Mouse (Mus musculus) kidney, adult 11 months (tissue): Measurements from ENCODE around the gene Mybph.

Experiments
- DNase-seq: peaks from one replicate; pipeline ENCODE4 v3.0.0; 2022

Gene Mybph

DNA sequence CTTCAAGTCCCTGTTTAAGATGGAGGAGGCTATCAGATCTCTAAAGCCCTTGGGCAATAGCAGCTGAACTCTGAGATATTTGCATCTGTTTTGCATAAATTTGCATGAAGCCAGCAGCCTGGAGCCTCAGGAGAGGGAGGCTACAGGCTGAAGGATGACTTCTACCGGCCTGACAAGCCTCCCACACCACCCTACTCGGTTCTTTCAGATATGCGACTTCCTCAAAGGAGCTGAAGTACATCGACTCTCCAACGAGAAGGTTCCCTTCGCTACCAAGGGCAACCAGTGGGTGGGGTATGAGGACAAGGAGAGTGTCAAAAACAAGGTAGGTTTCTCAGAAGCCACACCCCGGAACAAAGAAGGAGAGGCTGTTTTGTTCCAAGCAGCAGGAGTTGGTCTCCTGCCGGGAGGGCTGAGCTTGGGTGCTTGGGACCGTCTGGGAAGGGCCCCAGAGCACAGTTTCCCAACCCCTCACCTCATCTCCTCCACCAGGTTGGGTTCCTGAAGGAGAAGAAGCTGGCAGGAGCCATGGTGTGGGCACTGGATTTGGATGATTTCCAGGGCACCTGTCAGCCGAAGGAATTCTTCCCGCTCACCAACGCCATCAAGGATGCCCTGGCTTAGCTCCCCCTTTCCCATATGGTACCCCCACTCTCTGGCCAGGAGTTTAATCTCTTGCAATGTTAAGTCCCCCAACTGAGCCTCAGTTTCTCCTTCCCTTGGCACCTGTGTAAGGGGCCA, 4.1 kb upstream of the Mybph start:
- no peak for DNase-seq

DNA sequence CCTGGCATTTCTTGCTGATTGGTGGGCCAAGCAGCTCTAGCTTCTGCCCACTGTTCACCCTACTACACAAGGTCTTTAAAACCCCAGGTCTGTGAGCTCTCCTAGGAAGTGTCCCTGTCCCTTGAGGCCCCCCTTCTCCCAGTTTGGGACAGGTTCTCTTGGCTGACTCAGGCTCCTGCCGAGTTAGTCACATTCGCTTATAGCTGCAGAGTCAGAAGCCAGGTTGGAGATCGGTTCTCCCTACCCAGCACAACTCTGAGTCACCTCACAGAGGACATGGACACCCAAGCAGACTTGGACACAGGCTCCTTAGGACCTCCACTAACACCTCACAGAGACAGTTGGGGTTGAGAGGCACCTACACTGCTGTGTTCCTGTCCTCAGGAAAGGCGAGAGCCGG, 2.1 kb upstream of the Mybph start:
- DNase-seq: no peak

GRCm38 (mm10) chr1:134192024-134192423, 1.2 kb upstream of the Mybph start:
- DNase-seq: no peak

DNA sequence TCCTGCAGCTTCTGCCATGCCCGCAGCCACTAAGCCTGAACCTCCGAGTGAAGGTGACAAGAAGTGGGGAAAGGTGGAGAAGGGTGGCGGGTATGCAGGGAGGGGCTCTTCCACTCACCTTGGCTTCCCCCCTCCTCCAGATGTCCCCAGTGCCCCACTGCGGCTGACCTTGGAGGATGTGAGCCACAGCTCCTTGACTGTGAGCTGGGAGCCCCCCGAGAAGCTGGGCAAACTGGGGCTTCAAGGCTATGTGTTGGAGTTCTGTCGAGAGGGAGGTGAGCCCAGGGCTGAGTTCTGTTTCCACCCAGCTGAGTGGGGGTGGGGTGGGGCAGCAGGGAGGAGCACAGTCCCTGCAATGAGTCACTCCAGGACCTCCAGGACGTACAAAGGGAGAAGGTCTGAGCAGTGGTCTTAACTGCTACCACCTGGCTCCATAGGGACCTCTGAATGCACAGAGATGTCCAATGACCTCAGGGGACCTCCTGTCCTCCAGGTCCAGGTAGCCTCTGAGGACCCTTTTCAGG, 488 bp downstream of the Mybph start:
- no peak for DNase-seq

DNA sequence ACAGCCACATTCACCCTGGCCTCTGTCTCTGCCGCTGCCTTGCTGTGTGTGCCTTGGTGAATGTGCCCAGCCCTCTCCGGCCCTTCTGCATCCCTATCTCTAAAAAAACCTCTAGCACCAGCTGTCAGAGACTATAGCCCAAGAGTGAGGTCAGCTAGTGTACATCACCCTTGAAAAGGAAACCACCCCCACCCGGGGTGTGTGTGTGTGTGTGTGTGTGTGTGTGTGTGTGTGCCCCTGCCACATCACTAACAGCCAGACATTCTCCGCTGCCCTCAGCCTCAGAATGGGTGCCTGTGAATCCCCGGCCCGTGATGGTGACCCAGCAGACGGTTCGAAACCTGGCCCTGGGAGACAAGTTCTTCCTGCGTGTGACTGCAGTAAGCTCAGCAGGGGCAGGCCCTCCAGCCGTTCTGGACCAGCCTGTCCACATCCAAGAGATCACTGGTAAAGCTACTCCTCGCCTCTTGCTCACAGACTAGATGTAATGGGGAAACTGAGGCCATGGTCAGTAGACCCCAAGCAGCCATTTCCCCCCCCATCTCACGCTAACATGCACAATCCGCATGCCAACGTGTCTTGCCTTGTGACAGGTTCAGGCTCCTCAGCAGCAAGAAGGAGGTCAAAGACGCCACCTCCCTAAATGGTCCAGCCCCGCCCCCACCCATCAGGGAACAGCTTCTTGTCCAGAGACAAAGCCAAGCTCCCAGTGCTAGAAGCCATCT, 1.2 kb downstream of the Mybph start:
- DNase-seq: no peak

DNA sequence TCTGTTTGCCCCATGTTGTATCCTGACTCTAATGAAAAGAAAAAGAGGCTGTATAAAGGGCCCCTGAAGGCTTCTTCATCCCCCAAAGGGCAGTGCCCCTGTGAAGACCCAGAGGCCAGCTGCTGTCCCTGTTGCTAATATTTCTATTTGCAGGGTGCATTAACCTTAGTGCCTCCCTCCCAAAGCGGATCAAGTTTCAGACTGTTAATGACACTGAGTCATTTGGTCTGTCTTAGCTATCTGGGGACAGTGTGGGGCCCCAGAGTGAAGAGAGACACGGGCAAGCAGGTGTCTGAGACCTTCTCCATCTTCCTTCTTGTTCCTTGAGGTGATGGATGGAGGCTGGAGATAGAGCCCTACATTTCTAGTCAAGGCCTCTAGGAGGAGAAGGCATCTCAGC, 1.9 kb downstream of the Mybph start:
- no peak for DNase-seq

GRCm38 (mm10) chr1:134195571-134195970, 2.3 kb downstream of the Mybph start:
- no peak for DNase-seq

DNA sequence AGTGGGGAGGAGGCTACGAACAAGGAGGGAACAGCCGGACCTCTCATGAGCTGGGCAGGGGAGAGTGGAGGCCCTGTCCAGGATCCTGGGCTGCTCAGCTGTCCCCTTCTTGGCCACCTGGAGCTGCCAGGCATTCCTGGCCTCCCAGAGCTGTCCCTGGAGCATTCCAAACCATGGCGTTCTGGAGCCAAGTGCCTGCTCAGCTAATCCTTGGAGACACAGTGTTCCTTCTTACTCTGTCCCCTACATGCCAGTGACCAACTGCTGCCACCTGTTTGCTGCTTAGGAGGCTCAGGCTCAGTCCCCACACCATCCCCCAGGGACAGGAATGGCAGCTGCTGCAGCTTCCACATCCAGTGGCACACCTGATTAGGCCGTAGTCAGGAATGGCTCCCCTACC, 2.7 kb downstream of the Mybph start:
- no peak for DNase-seq

- DNase-seq: peak; percentile 60
Measured at GRCm38 (mm10) chr1:134196386-134196785, 3.1 kb downstream of the Mybph start.

GRCm38 (mm10) chr1:134197325-134197982, 4.2 kb downstream of the Mybph start:
- no peak for DNase-seq

DNA sequence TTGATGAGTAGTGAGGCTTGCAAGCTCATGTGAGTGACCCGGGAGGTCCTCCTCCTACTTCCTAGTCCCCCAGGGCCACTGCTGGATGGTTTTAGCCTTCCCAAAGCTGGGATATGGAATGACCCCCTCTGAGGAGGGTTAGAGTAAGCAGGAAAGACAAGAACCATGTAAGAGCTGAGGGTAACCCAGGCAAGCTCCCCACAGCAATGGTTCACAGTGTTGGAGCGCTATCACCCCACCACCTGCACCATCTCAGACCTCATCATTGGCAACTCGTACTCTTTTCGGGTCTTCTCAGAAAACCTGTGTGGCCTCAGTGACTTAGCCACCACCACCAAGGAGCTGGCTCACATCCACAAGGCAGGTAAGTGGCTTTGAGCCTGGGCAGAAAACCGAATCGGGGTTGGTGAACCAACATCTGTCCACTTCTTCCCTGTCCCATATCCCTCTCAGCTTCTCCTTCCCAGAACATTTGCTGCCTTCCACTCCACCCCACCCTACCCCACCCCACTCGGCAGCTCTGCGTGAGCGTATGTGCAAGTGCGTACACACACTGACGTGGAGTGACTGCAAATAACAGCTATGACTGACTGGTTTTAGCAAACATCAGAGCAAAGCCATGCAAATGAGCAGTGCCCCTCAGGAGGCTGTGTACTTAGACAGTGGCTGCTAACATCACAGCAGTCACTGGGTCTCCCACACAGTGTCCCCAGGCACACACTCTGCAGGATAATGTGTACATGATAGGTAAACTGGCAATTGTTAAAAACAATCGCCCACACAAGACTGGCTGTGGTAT, 5.1 kb downstream of the Mybph start:
- DNase-seq: no peak

DNA sequence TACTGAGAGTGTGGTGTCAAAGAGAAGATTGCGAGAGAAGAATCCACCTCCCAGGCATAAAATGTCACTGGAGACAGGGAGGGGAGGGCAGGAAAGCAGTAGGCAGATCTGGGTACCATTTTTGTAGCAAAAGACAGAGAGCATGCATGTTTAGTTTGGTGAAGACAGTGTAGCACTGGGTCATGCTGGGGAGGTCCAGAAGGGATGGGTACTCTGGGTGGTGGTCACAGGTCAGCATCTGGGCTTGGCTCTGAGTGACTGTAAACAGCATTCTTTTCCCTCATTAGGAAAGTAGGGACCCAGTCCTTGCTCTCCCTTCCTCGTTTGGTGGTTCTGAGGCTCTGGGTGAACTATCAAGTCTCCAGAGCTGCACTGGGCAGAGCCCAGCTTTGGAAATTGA, 7.2 kb downstream of the Mybph start:
- DNase-seq: no peak

DNA sequence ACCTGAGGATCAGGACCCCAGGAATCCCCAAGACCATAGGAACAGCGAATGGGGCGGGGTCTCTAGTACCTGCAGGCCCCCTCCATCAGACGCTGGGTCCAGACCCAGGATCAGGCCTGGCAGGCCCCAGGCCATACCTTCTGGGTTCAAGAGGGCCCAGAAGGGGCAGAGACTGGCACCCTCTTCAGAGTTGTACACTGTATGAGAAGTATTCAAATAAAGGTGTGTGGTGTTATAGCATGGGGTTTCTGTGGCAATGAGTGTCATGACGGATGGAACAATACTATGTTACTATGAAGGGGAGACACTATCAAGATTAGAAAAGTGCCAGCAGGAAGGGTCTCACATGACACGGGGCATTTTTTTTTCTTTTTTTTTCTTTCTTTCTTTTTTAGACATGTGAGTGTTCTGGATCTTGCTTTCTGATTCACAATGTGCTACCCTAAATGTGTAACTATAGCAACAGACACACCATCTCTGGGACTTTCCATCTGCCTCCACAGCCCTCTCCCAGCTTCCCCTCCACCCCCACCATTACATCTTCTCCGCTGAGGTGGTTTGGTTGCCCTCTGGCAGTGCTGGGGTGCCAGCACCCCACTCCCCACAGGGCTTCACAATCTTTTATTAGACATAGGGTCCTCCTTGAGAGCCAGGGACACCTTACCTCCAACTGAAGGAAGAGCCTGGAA, 7.9 kb downstream of the Mybph start:
- DNase-seq: no peak

DNA sequence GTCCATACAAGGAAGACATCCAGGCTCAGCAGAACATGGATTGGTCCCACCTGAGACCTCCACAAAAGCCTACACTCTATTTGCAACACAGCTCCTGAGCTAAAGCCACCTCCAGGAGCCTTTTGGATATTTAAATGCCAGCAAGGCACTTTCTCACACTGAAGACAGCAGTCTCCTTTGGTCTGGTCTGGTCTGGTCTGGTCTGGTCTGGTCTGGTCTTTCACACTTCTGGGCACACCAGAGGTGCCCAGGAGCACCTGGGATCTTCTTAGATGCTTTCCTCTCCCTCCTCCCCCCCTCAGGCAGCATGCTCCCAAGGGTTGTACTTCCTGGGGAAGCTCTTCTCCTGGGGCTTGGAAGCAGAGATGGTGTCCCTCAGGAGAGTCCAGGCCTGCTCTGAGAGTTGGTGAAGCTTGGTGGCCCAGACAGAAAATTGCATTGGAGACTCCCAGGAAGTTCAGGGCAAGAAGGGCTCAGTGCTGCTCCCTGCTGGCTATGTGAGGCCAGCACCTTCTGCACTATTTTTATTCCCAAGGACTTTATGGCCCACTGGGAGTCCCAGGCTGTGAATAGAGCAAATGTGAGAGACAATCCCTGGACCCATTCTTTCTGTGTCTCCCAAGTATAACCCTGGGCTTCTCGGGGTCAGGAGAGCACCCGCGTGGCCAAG, 8.6 kb downstream of the Mybph start:
- DNase-seq: peak; percentile 27

- no peak for DNase-seq
Measured at GRCm38 (mm10) chr1:134204230-134204629, 11.0 kb downstream of the Mybph start.

GRCm38 (mm10) chr1:134205296-134206018, 12.2 kb downstream of the Mybph start:
- DNase-seq: no peak

- DNase-seq: no peak
Measured at GRCm38 (mm10) chr1:134206085-134206484, 12.8 kb downstream of the Mybph start.

GRCm38 (mm10) chr1:134210179-134210755, 17.0 kb downstream of the Mybph start:
- DNase-seq: no peak

- DNase-seq: no peak
Measured at GRCm38 (mm10) chr1:134211043-134211442, 17.8 kb downstream of the Mybph start.

DNA sequence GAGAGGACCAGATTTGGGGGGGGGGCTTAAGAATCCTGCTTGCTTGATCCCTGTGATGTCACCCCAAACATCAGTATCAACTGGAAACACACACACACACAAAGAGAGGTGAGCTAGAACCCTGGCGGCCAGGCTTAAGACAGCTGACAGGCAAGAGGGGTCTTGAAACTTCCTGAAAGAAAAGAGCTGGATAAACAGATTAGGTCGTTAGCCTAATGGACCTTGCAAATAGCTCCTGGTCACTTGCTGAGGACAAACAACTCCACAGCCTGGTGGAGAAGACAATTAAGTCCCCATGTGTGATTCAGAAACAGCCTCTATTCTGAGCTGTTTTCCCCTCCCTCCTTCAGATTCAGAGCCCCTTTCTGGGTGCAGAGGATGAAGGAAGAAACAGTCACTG, 18.4 kb downstream of the Mybph start:
- DNase-seq: no peak

DNA sequence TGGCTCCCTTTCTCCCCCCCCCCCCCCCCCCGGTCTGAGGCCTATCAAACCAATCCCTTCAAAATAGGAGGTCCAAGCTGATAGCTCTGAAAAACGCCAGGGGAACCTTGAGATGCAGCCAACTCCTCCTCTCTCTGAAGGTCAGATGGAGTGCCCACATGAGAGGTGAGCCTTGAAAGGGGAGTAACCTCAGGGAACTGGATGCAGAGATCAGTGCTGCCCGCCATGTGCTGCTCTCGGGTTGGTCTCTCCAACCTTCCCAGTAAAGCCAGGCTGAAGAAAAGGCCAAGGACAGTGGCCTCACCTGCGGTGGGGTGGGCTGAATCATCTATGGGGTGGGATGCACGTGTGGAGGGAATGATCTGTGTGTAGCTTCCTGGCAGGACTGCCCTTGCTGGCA, 19.1 kb downstream of the Mybph start:
- DNase-seq: no peak
